Comparison of ENCODE assay signal across 9 mouse cellular contexts in the genomic region with DNA sequence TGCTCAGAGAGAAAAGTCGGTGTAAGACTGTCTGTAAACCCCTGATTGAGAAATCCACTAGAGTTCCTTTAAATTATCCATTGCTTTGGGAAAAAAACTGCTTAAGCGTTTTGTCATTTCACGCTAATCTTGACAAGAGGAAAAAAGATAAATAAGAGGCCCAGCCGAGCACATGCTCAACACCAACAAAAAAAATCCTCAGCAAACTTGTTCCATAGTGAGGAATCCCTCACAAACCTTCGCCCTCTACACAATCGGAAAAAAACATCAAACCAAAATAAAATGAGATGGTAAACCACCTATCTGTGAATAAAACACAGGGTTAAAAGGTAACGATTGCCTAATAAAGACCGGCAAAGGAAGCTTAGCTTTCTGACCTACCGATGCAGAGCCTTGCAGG. TPM values are rescaled to one million over a fixed set of nuclear protein-coding genes. Genes with fewer than 3 reads are reported as not detected.
DNase-seq lines count a peak whose midpoint lies in the region; ATAC-seq lines count a peak whose summit lies in the region.
"Had no signal": no experiment of that assay in that cellular context is flagged by ENCODE, and none has a peak within 500 bp of the region (broad histone marks: within the 10 kb centered on the region; RNA-seq: fewer than 3 reads in every experiment).

No protein-coding gene starts in this region.

- no peak for DNase-seq in lung, postnatal 14 days
- no peak for DNase-seq in embryonic facial prominence, embryonic 14.5 days (ENCODE audit: low spot score)
- no peak for DNase-seq in limb, embryonic 10.5 days (ENCODE audit: low spot score)
- no peak for DNase-seq in cerebellum, postnatal 14 days
- DNase-seq in right cerebral cortex, postnatal 14 days, result no peak
- DNase-seq in layer of hippocampus, postnatal 10 days (ENCODE audit: low spot score in 2 of 2), result no peak
- DNase-seq: layer of hippocampus, adult 9-11 months had no signal

- peak overlapping the region; percentile 57 for H3K4me2 ChIP-seq in lung, embryonic 15.5 days
- peak overlapping the region; percentile 73 for H3K4me2 ChIP-seq in embryonic facial prominence, embryonic 14.5 days (ENCODE audit: low read depth, low read length)
- H3K4me2 ChIP-seq in neural tube, embryonic 15.5 days, result peak overlapping the region; percentile 71

- H3K4me1 ChIP-seq in lung, embryonic 15.5 days, result peaks cover 14% of the 10 kb centered on the region
- peaks cover 13% of the 10 kb centered on the region for H3K4me1 ChIP-seq in embryonic facial prominence, embryonic 14.5 days (ENCODE audit: control insufficient read depth, insufficient read depth, low read length)
- peaks cover 15% of the 10 kb centered on the region for H3K4me1 ChIP-seq in limb, embryonic 10.5 days
- peaks cover 16% of the 10 kb centered on the region for H3K4me1 ChIP-seq in neural tube, embryonic 15.5 days

- 0 out of 2 replicates have a peak overlapping the region, but pooled peaks have one; percentile 94 for H3K27ac ChIP-seq in lung, embryonic 15.5 days
- no peak overlapping the region; the same call in 1 of the 2 replicates for H3K27ac ChIP-seq in embryonic facial prominence, embryonic 14.5 days (replicated peaks; ENCODE audit: low read depth, low read length)
- peak overlapping the region; percentile 95 for H3K27ac ChIP-seq in limb, embryonic 10.5 days
- H3K27ac ChIP-seq in neural tube, embryonic 15.5 days (replicated peaks), result no peak overlapping the region; the same call in 1 of the 2 replicates

- peaks cover 24% of the 10 kb centered on the region for H3K36me3 ChIP-seq in lung, embryonic 15.5 days
- H3K36me3 ChIP-seq in embryonic facial prominence, embryonic 14.5 days (ENCODE audit: control insufficient read depth, insufficient read depth, low read length), result peaks cover 25% of the 10 kb centered on the region
- H3K36me3 ChIP-seq in limb, embryonic 10.5 days, result peaks cover 32% of the 10 kb centered on the region
- peaks cover 10% of the 10 kb centered on the region for H3K36me3 ChIP-seq in neural tube, embryonic 15.5 days

- no peaks in the 10 kb centered on the region for H3K9me3 ChIP-seq in lung, embryonic 15.5 days
- no peaks in the 10 kb centered on the region for H3K9me3 ChIP-seq in embryonic facial prominence, embryonic 14.5 days (ENCODE audit: control insufficient read depth, low read length)
- no peaks in the 10 kb centered on the region for H3K9me3 ChIP-seq in limb, embryonic 10.5 days (replicated peaks)
- H3K9me3 ChIP-seq in neural tube, embryonic 15.5 days (replicated peaks), result no peaks in the 10 kb centered on the region

- H3K27me3 ChIP-seq in lung, embryonic 15.5 days, result no peaks in the 10 kb centered on the region
- no peaks in the 10 kb centered on the region for H3K27me3 ChIP-seq in embryonic facial prominence, embryonic 14.5 days (replicated peaks; ENCODE audit: control insufficient read depth, insufficient read depth, low read length)
- no peaks in the 10 kb centered on the region for H3K27me3 ChIP-seq in limb, embryonic 10.5 days (ENCODE audit: low read depth, poor library complexity, severe bottlenecking)
- H3K27me3 ChIP-seq in neural tube, embryonic 15.5 days (replicated peaks), result no peaks in the 10 kb centered on the region

- peak overlapping the region; percentile 83 for H3K4me3 ChIP-seq in lung, embryonic 15.5 days
- peak overlapping the region; percentile 78 for H3K4me3 ChIP-seq in embryonic facial prominence, embryonic 14.5 days (ENCODE audit: low read depth, low read length)
- peak overlapping the region; percentile 92 for H3K4me3 ChIP-seq in limb, embryonic 10.5 days
- H3K4me3 ChIP-seq in neural tube, embryonic 15.5 days (replicated peaks), result peak overlapping the region; percentile 92

- H3K9ac ChIP-seq in lung, embryonic 15.5 days, result peak overlapping the region; percentile 82
- peak overlapping the region; percentile 81 for H3K9ac ChIP-seq in embryonic facial prominence, embryonic 14.5 days (ENCODE audit: low read depth, low read length)
- peak overlapping the region; percentile 83; the same call in 1 of the 2 replicates for H3K9ac ChIP-seq in neural tube, embryonic 15.5 days (replicated peaks)

- no peak for ATAC-seq in lung, embryonic 15.5 days (ENCODE audit: borderline replicate concordance, extremely low read depth, low FRiP score, low TSS enrichment)
- ATAC-seq in embryonic facial prominence, embryonic 14.5 days (ENCODE audit: low read depth), result no peak
- ATAC-seq in neural tube, embryonic 15.5 days (ENCODE audit: low FRiP score), result no peak

- WGBS in lung, embryonic 15.5 days, result 4% methylated on average over 9 of the region's 9 CpGs
- 16% methylated on average over 9 of the region's 9 CpGs for WGBS in embryonic facial prominence, embryonic 14.5 days
- 35% methylated on average over 9 of the region's 9 CpGs for WGBS in limb, embryonic 10.5 days
- WGBS in neural tube, embryonic 15.5 days, result 18% methylated on average over 9 of the region's 9 CpGs

RNA-seq across cellular contexts. Expression of a gene that starts 1.1 kb away (rescaled TPM):
- 48.9 and 59.7 TPM in 2 replicates for polyA plus RNA-seq in lung, embryonic 15.5 days (2015; fragmentation: Nextera tagmentation; extraction: Ambion mirVana)
- 54.9 and 62.5 TPM in 2 replicates for polyA plus RNA-seq in embryonic facial prominence, embryonic 14.5 days (2014; fragmentation: Nextera tagmentation; extraction: Ambion mirVana)
- polyA plus RNA-seq in limb, embryonic 10.5 days (2016; fragmentation: Nextera tagmentation; extraction: Ambion mirVana), result 58.0 and 63.7 TPM in 2 replicates
- polyA plus RNA-seq in neural tube, embryonic 15.5 days (2015; fragmentation: Nextera tagmentation; extraction: Ambion mirVana), result 25.6 and 28.7 TPM in 2 replicates
- 10 to 100 TPM; 69.5 to 72.9 TPM for total RNA-seq in layer of hippocampus, postnatal 10 days (2021)

RNA-seq across cellular contexts. Expression of a gene that starts 16.4 kb away (rescaled TPM):
- polyA plus RNA-seq in lung, embryonic 15.5 days (2015; fragmentation: Nextera tagmentation; extraction: Ambion mirVana), result 0.57 and 0.72 TPM in 2 replicates
- polyA plus RNA-seq in embryonic facial prominence, embryonic 14.5 days (2014; fragmentation: Nextera tagmentation; extraction: Ambion mirVana), result 1.7 and 2.2 TPM in 2 replicates
- 0.40 and 0.53 TPM in 2 replicates for polyA plus RNA-seq in limb, embryonic 10.5 days (2016; fragmentation: Nextera tagmentation; extraction: Ambion mirVana)
- polyA plus RNA-seq in neural tube, embryonic 15.5 days (2015; fragmentation: Nextera tagmentation; extraction: Ambion mirVana), result 0.17 and 0.23 TPM in 2 replicates
- total RNA-seq in layer of hippocampus, postnatal 10 days (2021), result under 1 TPM; 0.22 to 0.43 TPM

RNA-seq across cellular contexts. Expression of a gene that starts 38.4 kb away (rescaled TPM):
- polyA plus RNA-seq in lung, embryonic 15.5 days (2015; fragmentation: Nextera tagmentation; extraction: Ambion mirVana), result 34.4 and 36.7 TPM in 2 replicates
- 28.6 and 32.4 TPM in 2 replicates for polyA plus RNA-seq in embryonic facial prominence, embryonic 14.5 days (2014; fragmentation: Nextera tagmentation; extraction: Ambion mirVana)
- 25.1 and 29.9 TPM in 2 replicates for polyA plus RNA-seq in limb, embryonic 10.5 days (2016; fragmentation: Nextera tagmentation; extraction: Ambion mirVana)
- 28.2 and 29.3 TPM in 2 replicates for polyA plus RNA-seq in neural tube, embryonic 15.5 days (2015; fragmentation: Nextera tagmentation; extraction: Ambion mirVana)
- 10 to 100 TPM; 40.9 to 43.7 TPM for total RNA-seq in layer of hippocampus, postnatal 10 days (2021)

Comparison
In these comparisons a context has a peak if more than half of its experiments do, and no peak if none do; other contexts are left out.
1. H3K27ac ChIP-seq: peak in lung, embryonic 15.5 days (single experiment) and limb, embryonic 10.5 days (single experiment); none in embryonic facial prominence, embryonic 14.5 days (single experiment) and neural tube, embryonic 15.5 days (single experiment).
2. Peak in every context shown above with its lines, with median percentiles within 50 percentile points of each other: H3K4me2 ChIP-seq, H3K4me3 ChIP-seq and H3K9ac ChIP-seq.